Mouse (Mus musculus) heart, postnatal 25 days (tissue): Measurements from ENCODE around the gene Arl8a. TPM values are rescaled to one million over a fixed set of nuclear protein-coding genes. Genes with fewer than 3 reads are reported as not detected.

Experiments used
- DNase-seq: peaks from one replicate; pipeline ENCODE4 v3.0.0; 2022; ENCODE audit warnings: low spot score
- intact Hi-C: fragments of 180-260 bp; cut with DNase I; formaldehyde crosslinking; loops from one replicate; pipeline ENCODE4 v1.15.1; 2025
- total RNA-seq, 2 experiments: library from RNA; stranded (reverse); gene quantifications; 2 replicates each; pipeline ENCODE4 v1.2.3; 2021

Arl8a gene
- total RNA-seq, 2 experiments from 2014 or later = 17.9 to 20.3 TPM

- intact Hi-C loops = no loop called here
- DNase-seq = no peak
Observed at GRCm38 (mm10) chr1:135162720-135163119, 16.1 kb downstream of the Arl8a start.

GRCm38 (mm10) chr1:135167435-135167834, 20.8 kb downstream of the Arl8a start, which contains the start of gene Gpr37l1:
Gene Gpr37l1 (minus strand): TSS chr1:135167681.
- intact Hi-C loops = loop anchor here (2.0 kb wide), 1 partner anchor 55 kb away; no protein-coding TSS in a partner anchor
- no peak for DNase-seq

- no peak for DNase-seq
Observed at GRCm38 (mm10) chr1:135168453-135169200, 22.0 kb downstream of the Arl8a start.

GRCm38 (mm10) chr1:135169556-135170224, 23.1 kb downstream of the Arl8a start:
- intact Hi-C loops = loop anchor here (10.0 kb wide), 2 partner anchors 265 to 375 kb away; partner anchors contain the start of gene Ipo9
- no peak for DNase-seq

More at GRCm38 (mm10) chr1:135168453-135169200, 22.0 kb downstream of the Arl8a start:
- intact Hi-C loops = no loop called here

- no peak for DNase-seq
- intact Hi-C loops = loop anchor here (10.0 kb wide), 2 partner anchors 265 to 375 kb away; partner anchors contain the start of gene Ipo9
Observed at GRCm38 (mm10) chr1:135170299-135170698, 23.7 kb downstream of the Arl8a start.

GRCm38 (mm10) chr1:135171202-135171601, 24.6 kb downstream of the Arl8a start:
- no peak for DNase-seq
- intact Hi-C loops = loop anchor here (10.0 kb wide), 2 partner anchors 264 to 374 kb away; partner anchors contain the start of gene Ipo9

GRCm38 (mm10) chr1:135171984-135172383, 25.4 kb downstream of the Arl8a start:
- DNase-seq = no peak
- intact Hi-C loops = loop anchor here (1.0 to 10.0 kb wide), 4 partner anchors 87 to 373 kb away; partner anchors contain the start of genes Elf3 and Ipo9

GRCm38 (mm10) chr1:135173311-135173710, 26.7 kb downstream of the Arl8a start:
- intact Hi-C loops = loop anchor here (2.0 to 10.0 kb wide), 3 partner anchors 85 to 371 kb away; partner anchors contain the start of genes Elf3 and Ipo9
- no peak for DNase-seq

GRCm38 (mm10) chr1:135175176-135175575, 28.6 kb downstream of the Arl8a start:
- no peak for DNase-seq
- intact Hi-C loops = loop anchor here (10.0 kb wide), 2 partner anchors 260 to 370 kb away; partner anchors contain the start of gene Ipo9

GRCm38 (mm10) chr1:135177724-135178123, 31.1 kb downstream of the Arl8a start:
- no peak for DNase-seq
- intact Hi-C loops = loop anchor here (10.0 kb wide), 2 partner anchors 257 to 367 kb away; partner anchors contain the start of gene Ipo9

- intact Hi-C loops = loop anchor here (10.0 kb wide), 2 partner anchors 256 to 366 kb away; partner anchors contain the start of gene Ipo9
Observed at GRCm38 (mm10) chr1:135178863-135179262, 32.2 kb downstream of the Arl8a start.

GRCm38 (mm10) chr1:135180830-135181229, 34.2 kb downstream of the Arl8a start:
- intact Hi-C loops = no loop called here
- no peak for DNase-seq

More at GRCm38 (mm10) chr1:135178863-135179262, 32.2 kb downstream of the Arl8a start:
- no peak for DNase-seq

GRCm38 (mm10) chr1:135181275-135181674, 34.7 kb downstream of the Arl8a start:
- intact Hi-C loops = no loop called here
- no peak for DNase-seq

GRCm38 (mm10) chr1:135181880-135182623, 35.4 kb downstream of the Arl8a start:
- DNase-seq = no peak
- intact Hi-C loops = no loop called here

GRCm38 (mm10) chr1:135182975-135183374, 36.4 kb downstream of the Arl8a start:
- intact Hi-C loops = no loop called here

GRCm38 (mm10) chr1:135183448-135183847, 36.8 kb downstream of the Arl8a start:
- intact Hi-C loops = no loop called here
- no peak for DNase-seq

More at GRCm38 (mm10) chr1:135182975-135183374, 36.4 kb downstream of the Arl8a start:
- DNase-seq = no peak

- intact Hi-C loops = no loop called here
- no peak for DNase-seq
Observed at GRCm38 (mm10) chr1:135183941-135184570, 37.4 kb downstream of the Arl8a start.

GRCm38 (mm10) chr1:135185936-135186335, 39.3 kb downstream of the Arl8a start:
- no peak for DNase-seq
- intact Hi-C loops = no loop called here

- DNase-seq = no peak
- intact Hi-C loops = no loop called here
Observed at GRCm38 (mm10) chr1:135186427-135186826, 39.8 kb downstream of the Arl8a start.
